Mouse (Mus musculus) CH12.LX (cell line): Measurements from ENCODE around the gene Olfr58. TPM values are rescaled to one million over a fixed set of nuclear protein-coding genes. Genes with fewer than 3 reads are reported as not detected.

Experiments
- DNase-seq: peaks from one replicate; pipeline ENCODE4 v3.0.0-alpha.2; 2013; ENCODE audit errors: extremely low read depth
- H3K27ac ChIP-seq: 2 replicates; pipeline ENCODE4 v1.5.1; 2012; ENCODE audit warnings: low read depth, mild to moderate bottlenecking, control low read depth, moderate library complexity; ENCODE audit not compliant: insufficient read depth
- H3K27me3 ChIP-seq: replicated peaks from 2 replicates; pipeline ENCODE3; 2012; ENCODE audit warnings: inconsistent platforms
- H3K36me3 ChIP-seq, 2 experiments: replicated peaks in 1 of 2; 2 replicates each; pipeline versions ENCODE3 to v1.6.1; 2012; ENCODE audit warnings: inconsistent platforms in 1 of 2, low read length in 1 of 2, mild to moderate bottlenecking in 1 of 2, mixed read lengths in 1 of 2, moderate library complexity in 1 of 2; ENCODE audit not compliant: control insufficient read depth in 1 of 2, insufficient read depth in 1 of 2
- H3K4me1 ChIP-seq, 2 experiments: 2 replicates each; pipeline ENCODE4 v1.6.1; 2012; ENCODE audit warnings: inconsistent platforms in 1 of 2, moderate library complexity in 1 of 2; ENCODE audit not compliant: insufficient read depth in 2 of 2, control insufficient read depth in 1 of 2
- H3K4me2 ChIP-seq: 2 replicates; pipeline ENCODE4 v1.6.1; 2012; ENCODE audit warnings: low read depth, mild to moderate bottlenecking, control low read depth; ENCODE audit not compliant: poor library complexity, insufficient read depth, severe bottlenecking
- H3K4me3 ChIP-seq, 3 experiments: fragments of 150-350 bp in 1 of 3; sonication (generic) in 1 of 3; replicated peaks in 1 of 3; 2 replicates each; pipeline versions ENCODE3 to v1.5.1; 2011 to 2012; ENCODE audit warnings: low read depth in 2 of 3, low read length in 2 of 3, mild to moderate bottlenecking in 2 of 3, moderate library complexity in 2 of 3, control low read depth in 1 of 3, improper control_type of control experiment in 1 of 3, inconsistent platforms in 1 of 3, mixed read lengths in 1 of 3; ENCODE audit not compliant: poor library complexity in 1 of 3
- H3K79me2 ChIP-seq: replicated peaks from 2 replicates; pipeline ENCODE4 v1.6.1; 2012; ENCODE audit warnings: mild to moderate bottlenecking, moderate library complexity; ENCODE audit not compliant: control insufficient read depth, poor library complexity, insufficient read depth, severe bottlenecking; ENCODE audit errors: extremely low read depth
- H3K9ac ChIP-seq: 2 replicates; pipeline ENCODE4 v1.6.1; 2012; ENCODE audit warnings: low read depth, mild to moderate bottlenecking, control low read depth, moderate library complexity; ENCODE audit not compliant: insufficient read depth
- H3K9me3 ChIP-seq: replicated peaks from 2 replicates; pipeline ENCODE3; 2012; ENCODE audit warnings: low read length, inconsistent platforms, mixed read lengths
- BHLHE40 ChIP-seq: IDR thresholded peaks from 2 replicates; pipeline ENCODE4 v1.6.1; 2011; ENCODE audit warnings: mild to moderate bottlenecking, low read depth, low read length, improper control_type of control experiment
- CTCF ChIP-seq, 2 experiments: IDR thresholded peaks in 1 of 2; conservative IDR thresholded peaks in 1 of 2; 2 replicates each; pipeline ENCODE4 v1.5.1; 2011 to 2012; ENCODE audit warnings: low read depth in 2 of 2, low read length in 2 of 2, improper control_type of control experiment in 1 of 2, inconsistent platforms in 1 of 2, mild to moderate bottlenecking in 1 of 2, moderate library complexity in 1 of 2
- ETS1 ChIP-seq: conservative IDR thresholded peaks from 2 replicates; pipeline ENCODE4 v1.6.1; 2012; ENCODE audit warnings: low read depth, mild to moderate bottlenecking, inconsistent platforms, low read length, improper control_type of control experiment, moderate library complexity
- GABPA ChIP-seq: IDR thresholded peaks from 2 replicates; pipeline ENCODE4 v1.6.1; 2012; ENCODE audit warnings: low read depth, low read length, improper control_type of control experiment, inconsistent platforms; ENCODE audit not compliant: insufficient replicate concordance
- HCFC1 ChIP-seq: IDR thresholded peaks from 2 replicates; pipeline ENCODE4 v1.6.1; 2012; ENCODE audit warnings: low read depth, mild to moderate bottlenecking, inconsistent platforms, low read length, improper control_type of control experiment
- JUN ChIP-seq: IDR thresholded peaks from 2 replicates; pipeline ENCODE4 v1.6.1; 2011; ENCODE audit warnings: low read depth, mild to moderate bottlenecking, low read length, improper control_type of control experiment, moderate library complexity; ENCODE audit not compliant: insufficient read depth
- KAT2A ChIP-seq: IDR thresholded peaks from 2 replicates; pipeline ENCODE4 v1.6.1; 2012; ENCODE audit warnings: low read length, improper control_type of control experiment, inconsistent platforms; ENCODE audit not compliant: insufficient replicate concordance
- MAX ChIP-seq: IDR thresholded peaks from 2 replicates; pipeline ENCODE4 v1.6.1; 2011; ENCODE audit warnings: low read length, improper control_type of control experiment
- MEF2A ChIP-seq: IDR thresholded peaks from 2 replicates; pipeline ENCODE4 v1.6.1; 2014; ENCODE audit warnings: low read depth, mild to moderate bottlenecking, inconsistent platforms, low read length, improper control_type of control experiment, borderline replicate concordance
- MYC ChIP-seq: IDR thresholded peaks from 2 replicates; pipeline ENCODE4 v1.6.1; 2011; ENCODE audit warnings: low read depth, mild to moderate bottlenecking, improper control_type of control experiment, low read length
- NELFE ChIP-seq: IDR thresholded peaks from 2 replicates; pipeline ENCODE4 v1.6.1; 2011; ENCODE audit warnings: low read depth, low read length, improper control_type of control experiment
- NRF1 ChIP-seq: IDR thresholded peaks from 2 replicates; pipeline ENCODE4 v1.6.1; 2014; ENCODE audit warnings: low read depth, mild to moderate bottlenecking, inconsistent platforms, low read length, improper control_type of control experiment, moderate library complexity
- POLR2A ChIP-seq: IDR thresholded peaks from 2 replicates; pipeline ENCODE4 v1.6.1; 2011; ENCODE audit warnings: low read depth, mild to moderate bottlenecking, improper control_type of control experiment, low read length
- RAD21 ChIP-seq: IDR thresholded peaks from 2 replicates; pipeline ENCODE4 v1.6.1; 2011; ENCODE audit warnings: low read depth, mild to moderate bottlenecking, low read length, improper control_type of control experiment, moderate library complexity
- SIN3A ChIP-seq: IDR thresholded peaks from 2 replicates; pipeline ENCODE4 v1.6.1; 2012; ENCODE audit warnings: low read length, improper control_type of control experiment, inconsistent platforms
- TBP ChIP-seq: conservative IDR thresholded peaks from 2 replicates; pipeline ENCODE4 v1.6.1; 2011; ENCODE audit warnings: low read depth, low read length, improper control_type of control experiment
- TCF12 ChIP-seq: IDR thresholded peaks from 2 replicates; pipeline ENCODE4 v1.6.1; 2014; ENCODE audit warnings: low read depth, mild to moderate bottlenecking, inconsistent platforms, low read length, improper control_type of control experiment
- UBTF ChIP-seq: IDR thresholded peaks from 2 replicates; pipeline ENCODE4 v1.6.1; 2012; ENCODE audit warnings: low read depth, mild to moderate bottlenecking, inconsistent platforms, low read length, improper control_type of control experiment, moderate library complexity
- ZC3H11A ChIP-seq: IDR thresholded peaks from 2 replicates; pipeline ENCODE4 v1.6.1; 2012; ENCODE audit warnings: low read depth, mild to moderate bottlenecking, inconsistent platforms, low read length, improper control_type of control experiment
- ZKSCAN1 ChIP-seq: IDR thresholded peaks from 2 replicates; pipeline ENCODE4 v1.6.1; 2012; ENCODE audit warnings: low read depth, inconsistent platforms, low read length, improper control_type of control experiment, borderline replicate concordance
- ZMIZ1 ChIP-seq: IDR thresholded peaks from 2 replicates; pipeline ENCODE4 v1.6.1; 2012; ENCODE audit warnings: low read depth, mild to moderate bottlenecking, inconsistent platforms, low read length, improper control_type of control experiment
- ZNF384 ChIP-seq: IDR thresholded peaks from 2 replicates; pipeline ENCODE4 v1.6.1; 2012; ENCODE audit warnings: low read depth, low read length, improper control_type of control experiment, inconsistent platforms
- dilution Hi-C: fragments of 300-500 bp; cut with MboI; formaldehyde crosslinking; loops from 2 replicates; pipeline ENCODE4 v1.14.3; 2020; ENCODE audit warnings: low sequenced_read_pairs; ENCODE audit not compliant: extremely low pct_unique_long_range_greater_than_20kb, extremely low pct_ligation_motif_present
- in situ Hi-C: fragments of 300-500 bp; cut with MboI; formaldehyde crosslinking; loops from 3 replicates; pipeline ENCODE4 v1.14.3; 2019; ENCODE audit warnings: low sequenced_read_pairs, low pct_ligation_motif_present, low pct_unique_long_range_greater_than_20kb, mixed read lengths
- polyA plus RNA-seq: library from polyadenylated mRNA; unstranded; fragments of >175 nt; gene quantifications from 2 replicates; pipeline ENCODE4 v1.2.1, GENCODE M21; 2012; ENCODE audit warnings: low read depth; ENCODE audit not compliant: insufficient read length
- total RNA-seq, 2 experiments: library from RNA; depleted of rRNA; stranded (reverse); fragments of 300-350 nt in 1 of 2; fragments of >200 nt in 1 of 2; gene quantifications; 2 replicates each; pipeline ENCODE4 v1.2.3; 2012 to 2014

Gene Olfr58
- not detected in 2 replicates for total RNA-seq (2012; rRNA removed)
- not detected in 2 replicates for total RNA-seq (2014; rRNA removed)
- not detected in 2 replicates for polyA plus RNA-seq

- H3K27me3 ChIP-seq = no peaks in the 10 kb centered on the region
These were observed at the start of gene Olfr58 for GRCm38 (mm10) chr9:19779983-19780382. Gene Olfr58 (plus strand): TSS chr9:19780283.

GRCm38 (mm10) chr9:19769136-19769535 lies 10.9 kb upstream of the Olfr58 start:
- H3K9ac ChIP-seq = no peak overlapping the region

More at GRCm38 (mm10) chr9:19779983-19780382, at the start of gene Olfr58:
- in situ Hi-C loops (no loop called here), dilution Hi-C loops (no loop called here)
- no peak for DNase-seq
- H3K9me3 ChIP-seq = no peaks in the 10 kb centered on the region
- no peak within 1 kb of the TSS for H3K9ac ChIP-seq
- TF ChIP-seq NELFE = no peak
- no peak for TF ChIP-seq ZMIZ1
- no peak for TF ChIP-seq JUN
- no peak for TF ChIP-seq TCF12
- TF ChIP-seq POLR2A = no peak
- TF ChIP-seq TBP = no peak
- TF ChIP-seq NRF1 = no peak
- no peak for TF ChIP-seq MEF2A
- no peak for TF ChIP-seq GABPA
- no peaks in the 10 kb centered on the region for H3K36me3 ChIP-seq
- no peak within 1 kb of the TSS for H3K27ac ChIP-seq
- H3K4me3 ChIP-seq = no peak within 1 kb of the TSS
- H3K4me1 ChIP-seq = no peaks in the 10 kb centered on the region
- no peaks in the 10 kb centered on the region for H3K79me2 ChIP-seq
- no peak within 1 kb of the TSS for H3K4me2 ChIP-seq

More at GRCm38 (mm10) chr9:19769136-19769535, 10.9 kb upstream of the Olfr58 start:
- Histone ChIP-seq H3K79me2 (no peaks in the 10 kb centered on the region), H3K36me3 (no peaks in the 10 kb centered on the region), H3K27me3 (no peaks in the 10 kb centered on the region), H3K9me3 (no peaks in the 10 kb centered on the region), H3K4me3 (no peak overlapping the region), H3K27ac (no peak overlapping the region), H3K4me1 (no peaks in the 10 kb centered on the region), H3K4me2 (no peak overlapping the region)
- DNase-seq = no peak
- in situ Hi-C loops (no loop called here), dilution Hi-C loops (no loop called here)
- no peak for TF ChIP-seq SIN3A
- no peak for TF ChIP-seq KAT2A
- no peak for TF ChIP-seq HCFC1
- TF ChIP-seq CTCF (conservative IDR thresholded peaks at IDR 0.05 in 1 of 2, IDR thresholded peaks at IDR 0.05 in 1 of 2; ENCODE audit: low read depth in 2 of 2, low read length in 2 of 2) = no peak
- TF ChIP-seq ZC3H11A = no peak
- no peak for TF ChIP-seq MEF2A
- TF ChIP-seq ZNF384 = no peak
- TF ChIP-seq ZKSCAN1 = no peak
- no peak for TF ChIP-seq MAX
- no peak for TF ChIP-seq RAD21
- no peak for TF ChIP-seq UBTF
- no peak for TF ChIP-seq NELFE
- TF ChIP-seq ETS1 = no peak
- TF ChIP-seq MYC = no peak
- TF ChIP-seq JUN = no peak
- no peak for TF ChIP-seq GABPA
- TF ChIP-seq BHLHE40 = no peak
